Mouse (Mus musculus) forebrain, embryonic 14.5 days (tissue): ENCODE results near the gene Slamf7. TPM values are rescaled to one million over a fixed set of nuclear protein-coding genes. Genes with fewer than 3 reads are reported as not detected.

ENCODE experiments used
- ATAC-seq: fragments of 200-750 bp; cut with Nextera tagmentation; 2 replicates; pipeline ENCODE4 v1.8.0; 2017; ENCODE audit warnings: mild to moderate bottlenecking, moderate library complexity
- DNase-seq: peaks from one replicate; pipeline ENCODE4 v3.0.0-alpha.2; 2015; ENCODE audit warnings: low spot score
- H3K27ac ChIP-seq: fragments of 300-500 bp; sonication (generic); 2 replicates; pipeline ENCODE4 v1.5.1; 2014; ENCODE audit warnings: low read depth, mild to moderate bottlenecking, control low read depth, low read length, moderate library complexity
- H3K27me3 ChIP-seq: fragments of 300-500 bp; sonication (generic); replicated peaks from 2 replicates; pipeline ENCODE4 v1.6.1; 2014; ENCODE audit warnings: low read length, control low read depth, mixed read lengths; ENCODE audit not compliant: control insufficient read depth, insufficient read depth
- H3K36me3 ChIP-seq: fragments of 300-500 bp; sonication (generic); 2 replicates; pipeline ENCODE4 v1.6.1; 2014; ENCODE audit warnings: low read length, control low read depth; ENCODE audit not compliant: control insufficient read depth, insufficient read depth
- H3K4me1 ChIP-seq: fragments of 300-500 bp; sonication (generic); 2 replicates; pipeline ENCODE4 v1.6.1; 2014; ENCODE audit warnings: antibody characterized with exemption, low read length, control low read depth; ENCODE audit not compliant: control insufficient read depth, insufficient read depth
- H3K4me2 ChIP-seq: fragments of 300-500 bp; sonication (generic); 2 replicates; pipeline ENCODE4 v1.6.1; 2014; ENCODE audit warnings: mild to moderate bottlenecking, control low read depth, low read length
- H3K4me3 ChIP-seq: fragments of 300-500 bp; sonication (generic); 2 replicates; pipeline ENCODE4 v1.5.1; 2014; ENCODE audit warnings: low read depth, low read length, control low read depth
- H3K9ac ChIP-seq: fragments of 300-500 bp; sonication (generic); 2 replicates; pipeline ENCODE4 v1.6.1; 2014; ENCODE audit warnings: mild to moderate bottlenecking, low read length, control low read depth, moderate library complexity
- H3K9me3 ChIP-seq: fragments of 300-500 bp; sonication (generic); replicated peaks from 2 replicates; pipeline ENCODE4 v1.6.1; 2016; ENCODE audit warnings: low read length, control low read depth, mixed read lengths; ENCODE audit not compliant: control insufficient read depth
- WGBS: fragments of 180-500 bp; shearing (Covaris S2); extraction: QIAGEN DNeasy Blood & Tissue Kit; methylation state at CpG from one replicate; pipeline ENCODE4 v1.1.7; 2014; 5-methylcytosine and 5-hydroxymethylcytosine counted together
- polyA plus RNA-seq: library from polyadenylated mRNA; unstranded; fragments of >200 nt; fragmentation: Nextera tagmentation; extraction: Ambion mirVana; gene quantifications from 2 replicates; pipeline ENCODE4 v1.2.1, GENCODE M21; 2014

The Slamf7 gene
- polyA plus RNA-seq, 1 experiment from 2014 or later, result not detected

- Histone ChIP-seq H3K27me3 (no peaks in the 10 kb centered on the region), H3K4me2 (no peak overlapping the region), H3K9me3 (no peaks in the 10 kb centered on the region), H3K9ac (no peak overlapping the region), H3K27ac (no peak overlapping the region), H3K4me3 (no peak overlapping the region), H3K4me1 (no peaks in the 10 kb centered on the region), H3K36me3 (no peaks in the 10 kb centered on the region)
- DNase-seq (no peak), ATAC-seq (no peak)
- 79% methylated on average over 5 of the region's 5 CpGs for WGBS
Observed at GRCm38 (mm10) chr1:171647716-171648115, 5.1 kb downstream of the Slamf7 start.

GRCm38 (mm10) chr1:171646429-171646940 is 6.3 kb downstream of the Slamf7 start:
- ATAC-seq (no peak), DNase-seq (no peak)
- Histone ChIP-seq H3K9me3 (no peaks in the 10 kb centered on the region), H3K27me3 (no peaks in the 10 kb centered on the region), H3K4me2 (no peak overlapping the region), H3K4me3 (no peak overlapping the region), H3K27ac (no peak overlapping the region), H3K4me1 (no peaks in the 10 kb centered on the region), H3K9ac (no peak overlapping the region), H3K36me3 (no peaks in the 10 kb centered on the region)
- 74% methylated on average over 5 of the region's 5 CpGs for WGBS

GRCm38 (mm10) chr1:171643612-171644011 is 9.2 kb downstream of the Slamf7 start:
- Histone ChIP-seq H3K4me2 (no peak overlapping the region), H3K9me3 (no peaks in the 10 kb centered on the region), H3K27ac (no peak overlapping the region), H3K36me3 (no peaks in the 10 kb centered on the region), H3K4me1 (no peaks in the 10 kb centered on the region), H3K27me3 (no peaks in the 10 kb centered on the region), H3K4me3 (no peak overlapping the region), H3K9ac (no peak overlapping the region)
- DNase-seq (no peak), ATAC-seq (no peak)
- 82% methylated on average over 7 of the region's 7 CpGs for WGBS

GRCm38 (mm10) chr1:171640796-171641195 is 12.0 kb downstream of the Slamf7 start:
- ATAC-seq (no peak), DNase-seq (no peak)
- Histone ChIP-seq H3K4me3 (no peak overlapping the region), H3K4me2 (no peak overlapping the region), H3K9me3 (no peaks in the 10 kb centered on the region), H3K36me3 (no peaks in the 10 kb centered on the region), H3K27ac (no peak overlapping the region), H3K27me3 (no peaks in the 10 kb centered on the region), H3K4me1 (no peaks in the 10 kb centered on the region), H3K9ac (no peak overlapping the region)
- 92% methylated on average over 6 of the region's 6 CpGs for WGBS

- no peak for ATAC-seq
- H3K27ac ChIP-seq, result no peak overlapping the region
- WGBS, result 74% methylated on average over 2 of the region's 2 CpGs
Observed at GRCm38 (mm10) chr1:171638686-171639085, 14.1 kb downstream of the Slamf7 start.

GRCm38 (mm10) chr1:171637101-171637500 is 15.7 kb downstream of the Slamf7 start:
- Histone ChIP-seq H3K4me2 (no peak overlapping the region), H3K27me3 (no peaks in the 10 kb centered on the region), H3K27ac (no peak overlapping the region), H3K4me3 (no peak overlapping the region), H3K9ac (no peak overlapping the region), H3K36me3 (no peaks in the 10 kb centered on the region), H3K9me3 (no peaks in the 10 kb centered on the region), H3K4me1 (no peaks in the 10 kb centered on the region)
- no peak for ATAC-seq
- no peak for DNase-seq
- WGBS, result 87% methylated on average over 8 of the region's 8 CpGs

More at GRCm38 (mm10) chr1:171638686-171639085, 14.1 kb downstream of the Slamf7 start:
- H3K4me1 ChIP-seq, result no peaks in the 10 kb centered on the region
- H3K36me3 ChIP-seq, result no peaks in the 10 kb centered on the region
- no peak overlapping the region for H3K9ac ChIP-seq
- no peak for DNase-seq
- H3K4me3 ChIP-seq, result no peak overlapping the region
- H3K9me3 ChIP-seq, result no peaks in the 10 kb centered on the region
- no peaks in the 10 kb centered on the region for H3K27me3 ChIP-seq
- no peak overlapping the region for H3K4me2 ChIP-seq

- ATAC-seq, result no peak
- H3K4me1 ChIP-seq, result no peaks in the 10 kb centered on the region; the same call in 1 of the 2 replicates
- H3K4me3 ChIP-seq, result no peak overlapping the region
Observed at GRCm38 (mm10) chr1:171635696-171636095, 17.1 kb downstream of the Slamf7 start.

GRCm38 (mm10) chr1:171631447-171631846 is 21.4 kb downstream of the Slamf7 start:
- ATAC-seq (peak; percentile 62; the same call in 1 of the 2 replicates), DNase-seq (peak; percentile 53)
- Histone ChIP-seq H3K4me2 (no peak overlapping the region), H3K9ac (no peak overlapping the region), H3K27me3 (no peaks in the 10 kb centered on the region), H3K4me1 (no peaks in the 10 kb centered on the region; the same call in 1 of the 2 replicates), H3K36me3 (no peaks in the 10 kb centered on the region), H3K4me3 (no peak overlapping the region), H3K9me3 (no peaks in the 10 kb centered on the region), H3K27ac (no peak overlapping the region)
- WGBS, result 60% methylated on average over 2 of the region's 2 CpGs

More at GRCm38 (mm10) chr1:171635696-171636095, 17.1 kb downstream of the Slamf7 start:
- no peaks in the 10 kb centered on the region for H3K27me3 ChIP-seq
- H3K9ac ChIP-seq, result no peak overlapping the region
- DNase-seq, result no peak
- no peaks in the 10 kb centered on the region for H3K9me3 ChIP-seq
- no peak overlapping the region for H3K27ac ChIP-seq
- 70% methylated on average over 6 of the region's 6 CpGs for WGBS
- H3K36me3 ChIP-seq, result no peaks in the 10 kb centered on the region
- H3K4me2 ChIP-seq, result no peak overlapping the region

GRCm38 (mm10) chr1:171630912-171631311 is 21.9 kb downstream of the Slamf7 start:
- DNase-seq, result peak; percentile 52

More at GRCm38 (mm10) chr1:171630912-171631311, 21.9 kb downstream of the Slamf7 start:
- WGBS, result 58% methylated on average over 4 of the region's 4 CpGs
- Histone ChIP-seq H3K27ac (no peak overlapping the region), H3K4me3 (no peak overlapping the region), H3K9ac (no peak overlapping the region), H3K9me3 (no peaks in the 10 kb centered on the region), H3K4me2 (no peak overlapping the region), H3K4me1 (no peaks in the 10 kb centered on the region; the same call in 1 of the 2 replicates), H3K36me3 (no peaks in the 10 kb centered on the region), H3K27me3 (no peaks in the 10 kb centered on the region)
- peak; percentile 54 for ATAC-seq
